Mouse (Mus musculus) activated CD4-positive, CD25-positive, alpha-beta regulatory T cell, adult 4 months (primary cell): Measurements from ENCODE around the gene Ror1. TPM values are rescaled to one million over a fixed set of nuclear protein-coding genes. Genes with fewer than 3 reads are reported as not detected.

Source experiments
- ATAC-seq: one replicate; pipeline ENCODE4 v1.8.0; 2017
- polyA plus RNA-seq, 2 experiments: library from polyadenylated mRNA; unstranded; fragments of 100-300 nt; shearing (Covaris generic); gene quantifications; one replicate each; pipeline ENCODE4 v1.2.1; 2017

The Ror1 gene
- polyA plus RNA-seq, 2 experiments from 2014 or later = not detected

DNA sequence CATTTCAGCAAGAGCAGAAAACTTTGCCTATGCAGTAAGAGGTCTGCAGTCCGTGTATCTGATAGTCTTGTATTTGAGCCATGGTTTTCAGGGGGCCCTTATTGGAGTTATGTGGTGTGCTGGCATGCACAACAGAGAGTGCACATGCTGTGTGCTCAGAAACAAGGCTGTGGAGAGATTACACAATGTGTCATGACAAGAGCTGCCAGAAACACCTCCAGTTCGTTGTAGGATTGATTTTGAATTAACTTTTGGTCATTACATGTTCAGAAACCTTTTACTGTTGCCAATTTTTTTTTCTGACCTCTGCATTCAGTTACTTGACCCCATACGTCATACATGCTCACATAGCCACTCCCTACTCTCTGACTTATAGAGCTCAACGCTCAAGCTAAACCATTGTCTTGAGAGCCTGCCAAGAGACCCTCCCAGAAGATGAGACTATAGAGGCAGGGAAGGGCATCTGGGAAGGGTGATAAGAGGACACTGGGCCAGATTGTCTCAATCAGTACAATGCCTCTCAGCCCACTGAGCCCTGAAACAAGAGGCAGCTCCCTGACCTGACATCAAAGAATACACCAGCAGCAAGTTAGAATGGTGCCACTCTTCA is 232.9 kb downstream of the Ror1 start:
- ATAC-seq = no peak

DNA sequence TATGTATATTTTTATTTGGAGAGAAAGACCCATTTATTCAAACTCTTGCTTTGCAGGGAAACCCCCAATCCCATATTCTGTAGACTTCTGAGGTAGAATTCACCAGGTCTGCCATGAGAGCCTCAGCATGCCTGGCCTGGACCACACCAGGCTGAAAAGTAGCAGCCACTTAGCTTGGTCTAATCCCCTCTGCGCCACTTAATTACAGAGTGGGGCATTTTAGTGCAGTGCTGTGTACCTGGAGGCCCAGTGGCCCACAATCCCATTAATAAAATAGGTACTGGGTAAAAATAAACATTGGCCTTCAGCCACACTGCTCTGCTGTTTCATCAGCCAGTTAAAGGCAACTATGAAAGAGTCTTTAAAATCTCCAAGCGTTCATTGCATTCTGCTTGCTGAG is 239.6 kb downstream of the Ror1 start:
- ATAC-seq = no peak

DNA sequence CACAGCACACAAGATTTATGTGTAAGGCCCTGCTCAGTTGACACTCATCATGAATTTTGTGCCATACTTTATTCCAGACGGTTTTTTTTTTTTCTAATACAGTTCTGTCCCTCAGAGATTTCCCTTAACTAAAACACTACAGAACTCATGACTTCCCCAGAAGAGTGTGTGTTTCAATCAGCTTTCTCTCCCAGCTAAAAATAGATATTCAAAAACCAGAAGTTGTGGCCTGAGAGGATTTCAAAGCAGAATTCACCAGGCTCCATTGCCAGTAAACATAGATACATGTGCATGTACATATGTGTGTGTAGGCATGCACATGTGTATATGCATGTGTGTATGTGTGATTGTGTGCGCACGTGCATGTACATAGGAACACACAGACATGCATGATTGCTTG is 252.2 kb downstream of the Ror1 start:
- ATAC-seq = no peak

DNA sequence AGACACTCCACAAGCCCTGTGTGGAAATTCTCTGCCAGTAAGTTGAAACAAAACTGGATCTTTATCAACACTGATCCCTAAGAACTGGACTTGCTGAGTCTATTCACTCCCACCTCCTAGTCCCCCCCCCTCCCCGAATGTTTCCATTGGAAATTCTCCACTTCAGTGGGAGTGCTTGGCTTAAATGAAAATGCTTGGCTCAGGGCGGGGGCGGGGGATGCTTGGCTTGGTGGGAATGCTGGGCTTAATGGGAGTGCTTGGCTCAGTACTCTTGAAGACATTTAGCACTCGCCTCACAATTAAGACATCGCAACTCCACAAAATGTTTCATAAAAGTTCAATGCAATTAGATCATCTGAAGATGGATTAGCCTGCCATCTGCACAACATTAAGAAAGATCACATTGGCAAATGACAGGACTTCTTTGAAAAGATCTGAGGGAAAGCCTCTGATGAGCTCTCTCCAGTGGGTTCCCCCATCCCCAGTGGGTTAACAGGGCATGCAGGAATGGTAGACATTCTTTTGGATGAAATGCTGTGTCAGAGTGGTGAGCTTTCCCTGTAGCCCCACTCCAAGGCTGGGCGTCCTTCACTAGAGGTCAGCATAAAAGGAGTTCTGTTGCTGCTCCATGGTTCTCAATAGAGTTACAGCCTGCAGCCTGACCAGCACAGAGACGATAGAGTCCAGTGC is 254.7 kb downstream of the Ror1 start:
- no peak for ATAC-seq

DNA sequence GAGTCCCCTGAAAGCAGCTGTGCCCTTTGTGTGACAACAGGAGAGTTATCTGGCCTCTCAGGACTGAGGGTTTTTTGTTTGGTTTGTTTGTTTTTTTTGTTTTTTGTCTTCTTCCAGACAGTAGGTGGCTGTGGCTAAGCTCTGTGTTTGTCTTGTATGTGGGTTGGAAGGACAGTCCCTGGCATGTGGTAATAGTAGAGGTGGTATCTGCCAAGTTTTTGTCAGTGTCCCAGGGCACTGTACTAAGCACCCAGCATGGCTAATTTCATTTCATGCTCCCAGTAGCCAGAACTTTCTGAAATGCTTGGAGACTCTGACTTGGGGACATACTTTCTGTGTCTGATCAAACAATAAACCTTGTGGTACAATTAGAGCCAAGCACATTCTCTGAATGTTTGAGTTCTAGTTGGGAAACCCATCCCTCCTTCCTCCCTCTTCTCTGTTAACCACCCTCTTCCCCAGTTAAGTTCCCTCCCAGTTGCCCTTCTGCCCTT is 256.3 kb downstream of the Ror1 start:
- ATAC-seq = no peak

DNA sequence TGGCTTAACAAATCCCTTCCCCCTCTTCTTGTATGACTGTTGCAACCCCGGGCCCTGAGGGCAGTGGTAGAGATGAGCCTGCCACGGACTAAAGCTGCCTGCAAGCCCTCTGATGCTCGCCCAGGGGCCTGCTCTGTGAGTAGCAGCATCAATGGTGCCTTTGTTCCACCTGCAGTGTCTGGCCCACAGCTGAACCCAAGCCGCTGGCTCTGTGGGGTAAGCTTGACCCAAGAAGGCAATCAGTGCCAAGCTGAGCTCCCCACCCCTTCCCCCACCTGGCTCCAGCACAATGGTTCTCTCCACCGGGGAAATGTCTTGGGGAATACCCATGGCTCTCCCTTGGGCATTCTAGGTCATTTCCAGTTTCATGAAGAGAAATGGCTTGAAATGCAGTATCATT is 260.0 kb downstream of the Ror1 start:
- ATAC-seq = no peak

DNA sequence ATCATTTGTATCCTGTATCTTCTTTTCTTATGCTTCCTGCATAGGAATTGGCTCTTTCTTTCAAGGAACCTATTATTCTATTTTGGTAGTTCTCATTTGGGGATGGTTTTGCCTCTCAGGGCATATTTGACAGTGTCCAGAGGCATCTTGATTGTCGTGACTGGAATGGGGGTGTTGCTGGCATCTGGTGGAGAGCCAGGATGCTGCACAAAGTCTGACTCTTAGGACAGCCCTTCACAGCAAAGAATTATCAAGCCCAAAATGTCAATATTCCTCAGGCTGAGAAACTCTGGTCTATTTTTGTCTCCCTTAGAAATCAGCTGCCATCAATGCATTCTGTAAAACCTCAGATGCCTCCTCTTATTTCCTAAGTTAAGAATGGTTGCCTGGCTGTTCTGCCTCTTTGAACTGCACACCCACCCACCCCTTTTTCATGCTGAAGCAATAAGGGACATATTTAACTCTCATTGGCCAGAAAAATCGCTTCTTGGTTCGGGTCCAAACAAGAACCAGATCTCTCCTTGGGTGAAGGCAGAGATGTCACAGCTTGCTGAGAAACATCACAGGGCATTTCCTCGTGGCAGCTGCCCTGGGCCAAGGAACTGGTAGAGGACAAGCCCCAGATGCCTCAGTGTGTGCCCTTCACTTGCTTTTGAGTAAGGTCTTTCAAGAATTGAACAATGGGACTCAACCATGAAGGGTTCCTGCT is 262.4 kb downstream of the Ror1 start:
- ATAC-seq = no peak

DNA sequence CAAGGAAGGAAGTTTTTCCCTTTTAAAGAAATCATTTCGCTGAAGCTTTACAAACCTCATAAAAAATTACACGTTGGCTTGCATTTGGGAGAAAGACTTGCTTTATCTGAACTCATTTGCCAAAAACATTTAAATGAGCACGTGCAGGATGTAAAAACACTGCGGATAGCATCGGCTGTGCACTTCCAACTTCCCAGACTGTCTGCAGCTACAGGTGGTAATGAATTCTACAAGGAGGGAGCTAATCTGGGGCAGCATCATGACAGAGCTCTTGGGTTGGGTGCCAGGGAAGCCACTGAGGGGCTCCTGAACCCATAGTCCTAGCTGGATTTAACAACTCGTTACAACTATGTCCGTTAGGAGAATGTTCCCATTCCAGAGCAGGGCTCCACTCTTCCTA is 268.1 kb downstream of the Ror1 start:
- ATAC-seq = no peak

DNA sequence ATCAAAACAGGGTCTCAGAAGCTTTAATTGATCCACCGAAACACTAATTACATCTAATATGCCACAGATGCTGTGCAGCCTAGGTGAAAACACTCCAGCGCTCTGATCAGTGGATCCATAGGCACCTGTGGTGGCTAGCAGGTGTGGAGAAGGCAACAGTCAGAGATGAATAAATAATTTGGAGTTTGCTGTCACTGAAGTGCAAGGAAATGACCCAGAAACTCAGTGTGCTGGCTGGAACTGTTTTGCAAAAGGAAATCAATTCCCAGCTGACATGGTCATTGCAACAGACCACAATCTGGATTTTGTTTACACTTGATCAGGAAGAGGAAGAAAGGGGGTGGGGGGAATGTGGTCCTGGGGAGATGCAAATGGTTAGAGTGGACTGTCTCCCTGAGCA is 273.1 kb downstream of the Ror1 start:
- ATAC-seq = no peak

DNA sequence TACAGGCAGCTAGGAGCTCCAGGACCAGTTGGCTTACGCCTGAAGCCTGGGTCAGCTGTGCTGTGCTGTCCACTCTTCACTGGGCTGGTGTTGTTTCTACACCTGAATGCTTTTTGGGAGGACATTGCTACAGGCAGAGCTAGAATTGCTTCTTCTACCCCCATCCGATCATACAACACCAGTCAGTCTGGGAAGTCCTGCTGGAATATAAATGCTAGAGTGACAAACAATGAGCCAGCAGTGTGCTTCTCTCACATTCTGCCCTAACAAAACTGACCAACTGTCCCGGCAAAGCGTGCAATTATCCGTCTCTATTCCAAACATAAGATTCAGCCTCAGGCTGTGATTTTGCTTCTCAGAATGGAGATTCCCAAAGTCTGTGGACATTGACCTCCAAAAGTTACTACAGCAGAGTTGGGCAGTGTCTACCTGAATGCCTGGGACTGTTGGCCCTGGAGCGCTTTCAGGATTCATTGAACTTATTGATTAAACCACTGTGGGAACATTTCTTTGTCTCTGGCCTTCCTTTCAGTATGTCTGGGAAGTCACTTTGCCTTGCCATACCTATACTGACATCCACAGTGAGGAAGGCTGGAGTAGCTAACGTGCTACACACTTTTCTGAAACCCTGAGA is 274.1 kb downstream of the Ror1 start:
- ATAC-seq = no peak

DNA sequence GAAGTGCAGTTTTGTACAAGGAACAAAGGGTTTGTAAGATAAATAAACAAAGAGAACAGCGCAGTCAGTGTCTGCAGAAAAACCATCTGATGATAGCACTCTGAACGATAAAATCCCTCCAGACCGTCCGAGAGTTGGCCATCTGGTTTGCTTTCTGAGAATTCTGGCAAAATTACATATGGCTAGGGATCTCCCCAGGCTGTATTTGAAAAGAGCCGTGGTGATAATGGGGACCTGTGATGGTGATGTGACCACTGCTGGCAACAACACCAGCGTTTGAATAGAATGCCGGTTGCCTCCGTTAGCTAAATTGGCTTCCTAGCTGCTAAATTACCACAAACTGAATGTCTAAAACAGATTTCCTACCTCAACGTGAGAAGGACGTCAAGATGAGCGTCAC is 277.2 kb downstream of the Ror1 start:
- ATAC-seq = no peak

DNA sequence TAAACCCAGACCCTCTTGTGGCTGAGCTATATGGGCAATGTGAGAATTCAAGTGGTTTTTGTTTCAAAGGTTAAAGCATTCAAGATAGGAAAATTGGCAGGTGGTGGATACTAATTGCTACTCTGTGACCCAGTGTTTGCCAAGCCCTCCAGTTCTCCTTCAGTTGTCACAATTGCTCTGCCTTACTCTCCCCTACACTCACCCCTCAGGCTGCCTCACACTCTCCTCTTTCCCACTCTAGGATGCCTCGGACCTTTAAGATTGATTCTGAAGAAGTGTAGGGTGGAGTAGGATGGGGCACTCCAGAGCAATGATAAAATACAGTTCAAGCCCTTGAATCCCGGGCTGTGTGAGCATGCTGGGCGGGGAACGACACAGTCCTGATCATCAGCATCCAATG is 278.2 kb downstream of the Ror1 start:
- no peak for ATAC-seq

DNA sequence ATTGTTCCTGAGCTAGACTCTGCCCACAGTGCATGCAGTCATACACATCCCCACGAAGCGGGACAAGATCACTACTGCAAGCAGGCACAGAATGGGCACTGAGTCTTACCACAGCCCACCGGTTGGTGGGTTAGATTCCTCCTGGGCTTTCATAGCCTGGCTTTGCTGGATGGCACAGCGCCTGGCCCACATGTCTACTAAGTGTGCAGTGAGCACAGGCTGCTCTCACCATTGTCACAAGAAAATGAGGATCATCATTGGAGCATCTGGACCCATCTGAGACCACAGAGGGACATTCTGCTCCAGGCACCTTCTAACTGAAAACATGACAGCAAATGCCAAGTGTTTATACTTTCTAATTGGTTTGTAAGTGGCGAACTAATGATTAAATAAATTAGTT is 279.7 kb downstream of the Ror1 start:
- ATAC-seq = no peak

DNA sequence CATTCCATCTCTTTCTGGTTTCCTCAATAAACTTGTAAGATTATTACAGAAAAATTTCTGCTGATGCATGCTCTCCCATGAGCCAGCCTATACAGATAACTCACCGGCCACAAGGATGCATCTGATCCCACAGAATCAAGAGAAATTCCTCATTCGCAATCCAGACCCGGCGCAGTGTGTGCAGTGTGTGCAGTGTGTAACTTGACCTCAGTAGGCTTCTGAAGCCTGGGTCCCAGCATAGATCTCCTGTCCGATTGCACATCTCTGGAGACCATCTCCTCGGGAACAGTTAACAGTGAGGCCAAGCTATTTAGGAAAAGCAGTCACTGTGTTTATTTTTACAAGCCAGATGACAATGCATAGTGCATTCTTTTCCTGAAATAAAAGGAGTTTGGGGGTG is 280.6 kb downstream of the Ror1 start:
- no peak for ATAC-seq

DNA sequence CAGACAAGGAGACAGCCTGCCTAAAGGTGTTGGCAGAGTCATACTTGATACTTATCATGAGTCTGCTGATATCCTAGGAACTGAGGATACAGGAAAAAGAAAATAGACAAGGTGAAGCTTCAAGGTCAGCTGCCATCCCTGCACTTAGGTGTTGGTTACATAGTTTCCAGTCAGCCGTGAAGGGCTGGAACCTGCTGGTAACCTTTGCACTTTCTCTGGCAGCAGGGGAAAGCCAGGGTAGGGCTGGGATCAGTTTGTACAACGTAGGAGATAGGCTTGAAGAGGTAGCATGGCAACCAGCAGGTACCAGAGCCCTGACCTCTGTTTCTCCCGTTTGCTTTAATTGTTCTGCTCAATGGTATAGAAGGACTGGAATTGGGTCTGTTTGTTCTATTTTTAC is 281.6 kb downstream of the Ror1 start:
- no peak for ATAC-seq

DNA sequence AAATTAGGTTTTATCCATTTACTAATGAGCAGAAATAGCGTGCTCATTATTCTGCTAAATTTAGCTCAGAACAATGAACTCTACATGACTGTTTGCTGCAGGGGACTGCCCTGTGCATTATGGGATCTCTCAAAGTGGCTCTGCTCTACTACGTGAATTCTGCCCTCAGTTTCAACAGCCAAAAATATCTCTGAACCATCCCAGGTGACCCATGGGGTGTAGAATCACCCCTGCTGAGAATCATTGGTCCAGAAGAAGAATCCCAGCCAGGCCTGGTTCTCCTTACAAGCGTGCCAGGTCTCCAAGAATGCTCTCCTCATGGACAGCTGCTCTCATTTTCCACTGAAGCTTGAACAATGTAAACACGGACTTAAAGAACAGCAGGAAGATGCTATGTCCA is 282.4 kb downstream of the Ror1 start:
- no peak for ATAC-seq

DNA sequence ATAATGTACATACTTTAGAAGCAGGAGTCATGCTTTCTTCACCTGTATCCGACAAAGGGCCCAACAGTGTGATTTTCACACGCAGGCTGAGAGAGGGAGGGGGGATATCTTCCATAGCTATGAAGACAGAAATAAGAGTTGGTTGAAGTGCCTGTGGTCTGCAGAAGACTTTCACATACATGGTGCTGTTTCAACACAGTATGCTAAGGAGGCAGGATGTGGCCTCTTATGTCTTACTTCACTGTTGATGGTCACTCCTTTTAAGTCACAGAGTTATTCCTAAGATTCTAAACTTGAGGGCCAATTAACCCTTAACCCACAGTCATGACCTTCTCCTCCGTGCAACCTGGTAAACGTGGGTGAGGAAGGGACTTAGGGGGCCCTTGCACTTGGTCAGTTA is 286.2 kb downstream of the Ror1 start:
- no peak for ATAC-seq

DNA sequence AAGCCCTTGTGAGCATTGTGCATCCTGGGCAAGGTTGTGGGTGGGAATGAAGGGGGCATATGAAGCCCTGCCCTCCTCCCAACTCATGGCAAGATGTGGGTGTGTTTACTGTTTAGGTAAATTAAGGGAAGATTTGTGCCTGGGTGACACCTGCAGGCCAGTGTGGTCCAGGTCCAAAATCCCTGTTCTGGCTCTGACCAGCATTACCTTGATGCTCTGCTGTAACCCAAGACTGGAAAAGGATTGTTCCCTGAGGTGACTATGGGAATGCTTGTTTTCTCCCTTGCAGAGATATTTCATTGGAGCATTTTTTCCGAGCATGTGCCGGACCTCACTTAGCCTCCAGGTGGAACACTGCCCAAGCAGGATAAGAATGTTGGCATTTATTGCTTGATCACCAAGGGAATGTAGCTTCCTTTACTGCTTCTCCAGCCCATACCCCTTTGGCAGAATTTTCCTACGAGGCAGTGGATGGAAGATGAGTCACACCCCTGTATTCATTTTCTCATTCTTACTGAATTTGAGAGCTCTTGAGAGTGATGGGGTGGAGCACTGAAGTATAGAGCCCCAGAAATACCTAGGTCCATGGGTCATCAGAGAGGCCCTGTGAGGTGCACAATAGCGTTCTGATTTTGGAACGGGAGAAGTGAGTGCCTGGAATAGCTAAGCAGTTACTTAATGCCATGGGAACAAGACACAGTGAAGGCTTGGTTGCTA is 290.8 kb downstream of the Ror1 start:
- no peak for ATAC-seq

DNA sequence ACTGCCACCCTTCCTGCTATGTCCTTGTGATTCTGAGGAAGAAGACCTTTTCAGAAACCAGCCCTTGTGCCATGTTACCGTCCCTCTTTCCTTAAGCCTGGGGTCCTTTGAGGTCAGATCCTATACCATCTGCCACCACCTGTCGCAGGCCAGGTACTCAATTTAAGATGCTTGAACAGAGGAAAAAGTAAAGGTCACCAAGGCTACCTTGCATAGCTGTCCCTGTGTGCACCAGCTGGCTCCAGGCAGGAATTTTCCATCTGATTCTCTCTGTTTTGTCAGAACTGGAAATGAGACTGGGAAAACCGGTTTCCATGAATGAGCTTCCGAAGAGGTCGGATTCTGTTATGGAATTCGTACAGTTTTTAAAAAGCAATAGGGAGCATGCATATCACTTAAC is 294.8 kb downstream of the Ror1 start:
- ATAC-seq = no peak

DNA sequence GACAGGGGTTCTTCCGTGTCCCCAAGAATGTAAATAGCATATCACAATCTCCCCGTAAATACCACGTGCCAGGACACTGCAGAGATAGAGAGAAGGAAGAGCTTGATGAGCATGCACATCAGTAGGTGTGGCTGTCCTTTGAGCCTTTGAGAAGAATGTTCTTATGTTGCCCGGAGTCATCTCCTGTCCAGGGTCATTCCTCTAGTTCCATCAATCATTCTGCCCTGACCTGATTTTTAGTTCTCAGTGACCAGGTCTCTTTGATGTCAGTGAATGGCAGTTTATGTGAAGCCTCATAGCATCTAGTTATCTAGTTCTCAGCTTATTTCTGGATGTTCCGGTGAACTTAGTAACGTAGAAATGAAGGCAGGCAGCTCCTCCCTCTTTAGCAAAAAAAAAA is 295.4 kb downstream of the Ror1 start:
- no peak for ATAC-seq

DNA sequence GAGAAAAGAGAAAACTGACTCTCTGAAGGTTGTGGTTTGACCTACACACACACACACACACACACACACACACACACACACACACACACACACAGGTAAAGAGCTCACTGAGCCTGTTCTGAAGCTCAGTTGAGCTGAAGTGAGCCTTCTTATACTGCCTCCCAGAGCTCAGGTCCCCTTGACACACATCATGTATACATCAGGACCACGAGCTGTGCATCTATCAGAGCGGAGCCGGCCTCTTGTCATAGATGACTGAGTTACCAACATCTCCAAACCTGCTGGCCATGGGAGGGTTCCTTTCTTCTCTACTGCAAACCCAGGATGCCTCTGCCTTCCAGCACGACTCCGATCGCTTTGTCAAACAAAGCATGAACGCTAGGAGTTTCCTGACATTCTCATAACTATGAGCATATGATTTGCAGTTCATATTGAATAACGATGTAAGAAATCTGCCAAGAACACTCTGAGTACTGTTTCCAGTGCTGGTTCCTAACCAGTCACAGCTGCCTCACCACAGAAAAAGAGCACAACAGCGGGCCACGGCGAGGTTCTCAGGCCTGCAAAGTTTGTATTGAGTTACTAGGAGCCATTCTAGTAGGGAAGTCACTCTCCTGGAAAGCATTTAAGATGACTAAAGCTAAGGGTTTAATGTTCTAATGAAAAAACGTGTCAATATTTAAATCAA is 297.9 kb downstream of the Ror1 start:
- ATAC-seq = no peak

DNA sequence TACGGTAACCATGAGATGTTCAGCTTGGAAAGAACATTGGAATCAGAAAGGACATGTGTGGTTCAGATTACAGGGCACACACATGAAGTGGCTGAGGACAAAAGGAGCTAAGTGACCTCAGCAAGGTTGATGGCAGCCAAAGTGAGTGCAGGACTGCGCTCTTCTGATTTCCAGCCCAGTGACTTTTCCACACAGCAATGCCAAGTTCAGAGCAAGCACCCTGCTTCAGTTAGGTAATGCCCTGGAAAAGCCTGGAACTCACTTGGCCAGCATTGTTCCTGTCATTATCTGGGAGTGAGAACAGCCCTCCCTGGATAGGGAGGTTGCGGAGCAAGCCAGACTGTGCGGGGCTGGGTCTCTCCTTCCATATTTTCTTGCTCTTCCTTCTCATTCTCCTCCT is 299.8 kb downstream of the Ror1 start:
- no peak for ATAC-seq
